Mouse (Mus musculus): ENCODE measurements at regions not wholly inside any gene's neighbourhood (a gene's known extent, or its start where the extent isn't known, plus 50 kb on each side); places are given as distances from the start of the nearest gene placed in this dataset.

GRCm38 (mm10) chr10:17527151-17527737 lies 195.8 kb upstream of the Cited2 start:
- TF ChIP-seq EP300 (IDR thresholded peaks at IDR 0.05; ENCODE audit: insufficient read depth, low read depth, low read length) = no peak
- no peak for TF ChIP-seq CTCF (IDR thresholded peaks at IDR 0.05; ENCODE audit: low read depth, low read length)
- no peak for TF ChIP-seq POLR2A (IDR thresholded peaks at IDR 0.05; ENCODE audit: insufficient read depth, low read length)

Data from ES-Bruce4 (cell line).